Mouse (Mus musculus): Measurements from ENCODE around the gene Gm20662.

GRCm38 (mm10) chr9:108055661-108056237 is 59.6 kb downstream of the Gm20662 start:
- TF ChIP-seq POLR2A (IDR thresholded peaks at IDR 0.05; ENCODE audit: insufficient read depth, low read depth, low read length) (no peak), CTCF (IDR thresholded peaks at IDR 0.05; ENCODE audit: insufficient read depth, low read depth, low read length) (no peak)
